Mouse (Mus musculus): ENCODE measurements around the gene Fam78b. TPM values are rescaled to one million over a fixed set of nuclear protein-coding genes. Genes with fewer than 3 reads are reported as not detected.

Gene Fam78b
- polyA plus RNA-seq, 1 experiment: 0.72 TPM

GRCm38 (mm10) chr1:167011301-167011700, 10.1 kb downstream of the Fam78b start:
- 61% methylated on average over 6 of the region's 6 CpGs for WGBS
- TF ChIP-seq POLR2A (IDR thresholded peaks at IDR 0.05; ENCODE audit: low read depth, low read length) (no peak), CTCF (IDR thresholded peaks at IDR 0.05; ENCODE audit: extremely low read depth, insufficient read depth, insufficient read length, insufficient replicate concordance) (no peak)

GRCm38 (mm10) chr1:167012616-167013015, 11.4 kb downstream of the Fam78b start:
- no peaks in the 10 kb centered on the region for H3K27me3 ChIP-seq (ENCODE audit: control insufficient read depth, insufficient read depth, low read length)
- DNase-seq (ENCODE audit: low read depth in 1 of 2, low spot score in 2 of 2): no peak
- no peak overlapping the region for H3K27ac ChIP-seq (ENCODE audit: insufficient read depth, low read length)
- WGBS: 90% methylated on average over 8 of the region's 8 CpGs
- TF ChIP-seq CTCF (IDR thresholded peaks at IDR 0.05; ENCODE audit: extremely low read depth, insufficient read depth, insufficient read length, insufficient replicate concordance) (no peak), POLR2A (IDR thresholded peaks at IDR 0.05; ENCODE audit: low read depth, low read length) (no peak)
- no peaks in the 10 kb centered on the region for H3K4me1 ChIP-seq (ENCODE audit: control insufficient read depth, insufficient read depth, insufficient read length)
- no peaks in the 10 kb centered on the region for H3K36me3 ChIP-seq (ENCODE audit: control insufficient read depth, insufficient read depth, low read length)
- no peak overlapping the region for H3K4me3 ChIP-seq (ENCODE audit: extremely low read depth, insufficient read depth, insufficient read length)

More at GRCm38 (mm10) chr1:167011301-167011700, 10.1 kb downstream of the Fam78b start:
- Histone ChIP-seq H3K36me3 (ENCODE audit: control insufficient read depth, insufficient read depth, low read length) (no peaks in the 10 kb centered on the region), H3K27me3 (ENCODE audit: control insufficient read depth, insufficient read depth, low read length) (no peaks in the 10 kb centered on the region), H3K4me1 (ENCODE audit: control insufficient read depth, insufficient read depth, insufficient read length) (no peaks in the 10 kb centered on the region), H3K27ac (ENCODE audit: insufficient read depth, low read length) (no peak overlapping the region), H3K4me3 (ENCODE audit: extremely low read depth, insufficient read depth, insufficient read length) (no peak overlapping the region)
- no peak for DNase-seq (ENCODE audit: low read depth in 1 of 2, low spot score in 2 of 2)

- Histone ChIP-seq H3K27me3 (ENCODE audit: control insufficient read depth, insufficient read depth, low read length) (no peaks in the 10 kb centered on the region), H3K4me1 (ENCODE audit: control insufficient read depth, insufficient read depth, insufficient read length) (no peaks in the 10 kb centered on the region), H3K4me3 (ENCODE audit: extremely low read depth, insufficient read depth, insufficient read length) (no peak overlapping the region), H3K36me3 (ENCODE audit: control insufficient read depth, insufficient read depth, low read length) (no peaks in the 10 kb centered on the region), H3K27ac (ENCODE audit: insufficient read depth, low read length) (no peak overlapping the region)
- no peak for TF ChIP-seq POLR2A (IDR thresholded peaks at IDR 0.05; ENCODE audit: low read depth, low read length)
- TF ChIP-seq CTCF (IDR thresholded peaks at IDR 0.05; ENCODE audit: extremely low read depth, insufficient read depth, insufficient read length, insufficient replicate concordance): no peak
- DNase-seq (ENCODE audit: low read depth in 1 of 2, low spot score in 2 of 2): no peak
- 72% methylated on average over 7 of the region's 7 CpGs for WGBS
Measured at GRCm38 (mm10) chr1:167013234-167013864, 12.1 kb downstream of the Fam78b start.

GRCm38 (mm10) chr1:167016269-167016668, 15.1 kb downstream of the Fam78b start:
- Histone ChIP-seq H3K27me3 (ENCODE audit: control insufficient read depth, insufficient read depth, low read length) (no peaks in the 10 kb centered on the region), H3K4me3 (ENCODE audit: extremely low read depth, insufficient read depth, insufficient read length) (no peak overlapping the region), H3K4me1 (ENCODE audit: control insufficient read depth, insufficient read depth, insufficient read length) (no peaks in the 10 kb centered on the region), H3K36me3 (ENCODE audit: control insufficient read depth, insufficient read depth, low read length) (no peaks in the 10 kb centered on the region), H3K27ac (ENCODE audit: insufficient read depth, low read length) (no peak overlapping the region)
- 70% methylated on average over 3 of the region's 3 CpGs for WGBS
- TF ChIP-seq POLR2A (IDR thresholded peaks at IDR 0.05; ENCODE audit: low read depth, low read length) (no peak), CTCF (IDR thresholded peaks at IDR 0.05; ENCODE audit: extremely low read depth, insufficient read depth, insufficient read length, insufficient replicate concordance) (no peak)
- no peak for DNase-seq (ENCODE audit: low read depth in 1 of 2, low spot score in 2 of 2)

- H3K4me1 ChIP-seq (ENCODE audit: control insufficient read depth, insufficient read depth, insufficient read length): no peaks in the 10 kb centered on the region
- H3K27ac ChIP-seq (ENCODE audit: insufficient read depth, low read length): no peak overlapping the region
- no peak overlapping the region for H3K4me3 ChIP-seq (ENCODE audit: extremely low read depth, insufficient read depth, insufficient read length)
- no peaks in the 10 kb centered on the region for H3K36me3 ChIP-seq (ENCODE audit: control insufficient read depth, insufficient read depth, low read length)
- DNase-seq (ENCODE audit: low read depth in 1 of 2, low spot score in 2 of 2): no peak
- no peaks in the 10 kb centered on the region for H3K27me3 ChIP-seq (ENCODE audit: control insufficient read depth, insufficient read depth, low read length)
- 66% methylated on average over 9 of the region's 9 CpGs for WGBS
- TF ChIP-seq CTCF (IDR thresholded peaks at IDR 0.05; ENCODE audit: extremely low read depth, insufficient read depth, insufficient read length, insufficient replicate concordance): no peak
- TF ChIP-seq POLR2A (IDR thresholded peaks at IDR 0.05; ENCODE audit: low read depth, low read length): no peak
Measured at GRCm38 (mm10) chr1:167022001-167022424, 20.8 kb downstream of the Fam78b start.

GRCm38 (mm10) chr1:167022541-167023121, 21.4 kb downstream of the Fam78b start:
- 86% methylated on average over 7 of the region's 8 CpGs for WGBS
- Histone ChIP-seq H3K27ac (ENCODE audit: insufficient read depth, low read length) (no peak overlapping the region), H3K27me3 (ENCODE audit: control insufficient read depth, insufficient read depth, low read length) (no peaks in the 10 kb centered on the region), H3K4me1 (ENCODE audit: control insufficient read depth, insufficient read depth, insufficient read length) (no peaks in the 10 kb centered on the region), H3K36me3 (ENCODE audit: control insufficient read depth, insufficient read depth, low read length) (no peaks in the 10 kb centered on the region), H3K4me3 (ENCODE audit: extremely low read depth, insufficient read depth, insufficient read length) (no peak overlapping the region)
- TF ChIP-seq CTCF (IDR thresholded peaks at IDR 0.05; ENCODE audit: extremely low read depth, insufficient read depth, insufficient read length, insufficient replicate concordance): no peak
- no peak for TF ChIP-seq POLR2A (IDR thresholded peaks at IDR 0.05; ENCODE audit: low read depth, low read length)
- DNase-seq (ENCODE audit: low read depth in 1 of 2, low spot score in 2 of 2): no peak

GRCm38 (mm10) chr1:167023794-167024193, 22.6 kb downstream of the Fam78b start:
- WGBS: 90% methylated on average over 11 of the region's 11 CpGs
- Histone ChIP-seq H3K27me3 (ENCODE audit: control insufficient read depth, insufficient read depth, low read length) (no peaks in the 10 kb centered on the region), H3K4me1 (ENCODE audit: control insufficient read depth, insufficient read depth, insufficient read length) (no peaks in the 10 kb centered on the region), H3K4me3 (ENCODE audit: extremely low read depth, insufficient read depth, insufficient read length) (no peak overlapping the region), H3K36me3 (ENCODE audit: control insufficient read depth, insufficient read depth, low read length) (no peaks in the 10 kb centered on the region), H3K27ac (ENCODE audit: insufficient read depth, low read length) (no peak overlapping the region)
- no peak for DNase-seq (ENCODE audit: low read depth in 1 of 2, low spot score in 2 of 2)
- no peak for TF ChIP-seq CTCF (IDR thresholded peaks at IDR 0.05; ENCODE audit: extremely low read depth, insufficient read depth, insufficient read length, insufficient replicate concordance)
- no peak for TF ChIP-seq POLR2A (IDR thresholded peaks at IDR 0.05; ENCODE audit: low read depth, low read length)
